Mouse (Mus musculus): ENCODE measurements around the gene Tbc1d25. TPM values are rescaled to one million over a fixed set of nuclear protein-coding genes. Genes with fewer than 3 reads are reported as not detected.

Tbc1d25 gene
- polyA plus RNA-seq (2016; fragmentation: Nextera tagmentation; extraction: Ambion mirVana), result 12.5 and 12.7 TPM in 2 replicates

DNA sequence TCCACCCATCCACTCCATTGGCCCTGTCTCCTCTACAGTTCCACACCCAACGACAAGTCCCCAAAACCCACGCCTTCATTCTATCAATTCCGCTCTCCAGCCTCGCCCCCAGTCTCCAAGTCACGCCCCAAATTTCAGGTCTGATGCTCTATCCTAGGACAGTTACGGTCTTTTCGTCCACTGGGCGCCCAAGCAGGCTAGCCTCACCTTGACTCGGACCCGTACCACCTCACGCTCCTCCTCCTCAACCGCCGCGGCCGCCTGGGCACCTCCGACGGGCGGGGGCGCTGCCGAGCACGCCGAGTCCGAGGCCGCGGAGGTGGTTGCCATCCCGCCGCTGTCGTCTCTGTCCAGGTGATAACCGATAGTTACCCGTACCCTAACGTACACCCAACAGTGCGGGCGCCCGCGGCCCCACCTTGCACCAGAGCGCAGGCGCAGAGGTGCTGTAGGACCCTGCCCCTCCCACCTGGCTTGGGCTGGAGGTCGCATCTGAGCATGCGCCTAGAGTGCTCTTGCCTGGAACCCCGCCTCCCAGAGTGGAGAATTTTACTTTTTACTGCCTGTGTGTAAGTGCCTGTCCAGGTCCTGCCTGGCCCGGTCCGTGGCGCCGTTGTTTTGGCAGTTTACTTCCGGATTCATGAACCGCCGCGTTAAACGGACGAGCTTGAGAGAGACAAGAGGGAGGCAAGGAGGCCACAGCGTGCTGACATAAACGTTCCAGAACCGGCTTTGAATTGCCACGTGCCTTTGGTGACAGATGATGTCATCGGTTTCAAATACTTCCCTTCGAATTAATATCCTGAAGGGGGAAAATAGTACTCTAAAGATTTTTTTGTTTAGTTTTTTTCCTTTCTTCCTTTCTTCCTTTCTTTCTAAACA lies at the start of gene Tbc1d25:
Gene Tbc1d25 (minus strand): TSS at position 678 of the 882 bp plus-strand sequence.
- Histone ChIP-seq H3K36me3 (peaks cover 12% of the 10 kb centered on the region), H3K9me3 (replicated peaks) (no peaks in the 10 kb centered on the region), H3K27me3 (ENCODE audit: low read depth, poor library complexity, severe bottlenecking) (no peaks in the 10 kb centered on the region), H3K4me3 (peak within 1 kb of the TSS; percentile 66), H3K27ac (peak within 1 kb of the TSS; percentile 81), H3K4me1 (peaks cover 6% of the 10 kb centered on the region; the same call in 1 of the 2 replicates)
- DNase-seq (ENCODE audit: low spot score), result peak; percentile 86
- WGBS, result 9% methylated on average over 56 of the region's 56 CpGs

DNA sequence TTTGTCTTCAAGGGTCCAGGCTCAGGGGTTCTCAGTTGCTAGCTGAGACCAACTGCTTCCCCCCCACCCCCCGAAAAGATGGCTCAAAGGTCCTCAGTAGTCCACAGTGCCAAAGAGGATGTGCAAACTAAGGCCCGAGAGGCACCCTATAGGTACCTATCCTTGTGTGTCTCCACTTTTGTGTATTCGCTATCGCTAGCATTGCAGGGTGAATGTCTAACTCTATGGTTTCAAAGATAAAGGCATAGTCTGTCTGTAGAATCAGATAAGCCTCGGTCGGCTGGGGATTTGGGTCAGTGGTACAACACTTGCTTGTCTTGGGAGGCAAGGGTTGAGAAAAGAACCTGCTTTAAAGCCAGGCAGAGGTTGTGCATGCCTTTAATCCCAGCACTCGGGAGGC lies 47.5 kb upstream of the Tbc1d25 start:
- Histone ChIP-seq H3K4me1 (no peaks in the 10 kb centered on the region), H3K27ac (no peak overlapping the region), H3K4me3 (no peak overlapping the region), H3K9me3 (replicated peaks) (no peaks in the 10 kb centered on the region), H3K27me3 (ENCODE audit: low read depth, poor library complexity, severe bottlenecking) (peaks cover 4% of the 10 kb centered on the region; the same call in 1 of the 2 replicates), H3K36me3 (no peaks in the 10 kb centered on the region)
- 95% methylated on average over 7 of the region's 7 CpGs for WGBS
- DNase-seq (ENCODE audit: low spot score), result no peak

DNA sequence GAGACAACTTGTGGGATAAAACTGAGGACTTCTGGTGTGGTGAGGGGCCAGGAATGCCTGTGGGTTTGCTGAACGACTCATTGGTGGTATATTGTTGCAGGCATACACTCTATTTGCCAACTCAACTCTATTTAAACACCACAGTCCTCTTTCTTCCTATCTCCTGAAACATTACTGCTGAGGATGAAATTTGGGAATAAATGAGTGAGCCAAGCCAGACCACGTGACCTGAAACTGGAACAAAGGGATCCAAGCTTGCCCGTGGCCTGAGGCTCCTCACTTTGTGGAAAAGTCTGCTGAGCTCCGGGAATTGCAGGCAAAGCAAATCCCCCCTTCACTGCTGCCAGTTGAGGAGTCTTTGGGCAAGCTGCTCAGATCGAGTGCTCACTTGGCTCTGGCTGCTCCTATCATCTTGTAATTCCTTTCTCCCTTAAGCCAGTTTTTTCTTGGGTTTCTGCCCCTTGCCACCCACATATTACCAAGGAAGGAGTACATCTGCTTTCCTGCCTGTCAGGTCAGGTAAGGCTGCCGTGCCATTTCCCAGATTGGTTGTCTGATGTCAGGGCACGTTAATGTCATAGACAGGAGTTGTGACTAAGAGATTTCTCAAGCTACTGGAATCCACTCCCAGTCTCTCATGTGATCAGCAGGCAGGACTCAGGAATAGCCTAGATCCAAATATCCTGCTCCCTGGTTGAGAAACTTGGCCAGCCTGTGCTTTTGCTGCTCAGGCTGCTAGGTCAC lies 46.9 kb upstream of the Tbc1d25 start:
- no peaks in the 10 kb centered on the region for H3K4me1 ChIP-seq
- H3K27ac ChIP-seq, result no peak overlapping the region
- H3K27me3 ChIP-seq (ENCODE audit: low read depth, poor library complexity, severe bottlenecking), result peaks cover 6% of the 10 kb centered on the region; the same call in 1 of the 2 replicates
- 65% methylated on average over 7 of the region's 7 CpGs for WGBS
- no peak for DNase-seq (ENCODE audit: low spot score)
- H3K9me3 ChIP-seq (replicated peaks), result no peaks in the 10 kb centered on the region
- H3K36me3 ChIP-seq, result no peaks in the 10 kb centered on the region
- H3K4me3 ChIP-seq, result no peak overlapping the region

DNA sequence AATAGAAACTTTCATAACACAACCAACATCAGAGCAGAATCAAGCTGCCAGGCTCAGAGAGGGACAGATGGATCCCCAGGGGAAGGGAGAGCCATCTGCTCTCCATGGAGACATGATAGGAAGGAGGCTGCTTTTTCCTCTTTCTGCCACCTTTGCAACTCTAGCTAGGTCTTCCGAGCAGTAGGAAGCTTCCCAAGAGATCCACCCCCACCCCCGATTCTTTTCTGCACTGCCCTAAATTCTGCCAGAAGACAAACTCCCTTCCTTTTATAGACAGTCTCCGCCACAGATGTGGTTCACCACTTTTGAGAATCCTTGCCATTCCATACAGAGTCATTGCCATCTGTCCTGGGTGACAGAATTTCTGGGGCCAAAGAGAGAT lies 46.3 kb upstream of the Tbc1d25 start:
- no peak for DNase-seq (ENCODE audit: low spot score)
- H3K27me3 ChIP-seq (ENCODE audit: low read depth, poor library complexity, severe bottlenecking), result peaks cover 7% of the 10 kb centered on the region; the same call in 1 of the 2 replicates
- H3K4me1 ChIP-seq, result no peaks in the 10 kb centered on the region
- H3K36me3 ChIP-seq, result no peaks in the 10 kb centered on the region
- H3K9me3 ChIP-seq (replicated peaks), result no peaks in the 10 kb centered on the region
- H3K27ac ChIP-seq, result no peak overlapping the region
- 83% methylated on average over 3 of the region's 3 CpGs for WGBS
- H3K4me3 ChIP-seq, result no peak overlapping the region

DNA sequence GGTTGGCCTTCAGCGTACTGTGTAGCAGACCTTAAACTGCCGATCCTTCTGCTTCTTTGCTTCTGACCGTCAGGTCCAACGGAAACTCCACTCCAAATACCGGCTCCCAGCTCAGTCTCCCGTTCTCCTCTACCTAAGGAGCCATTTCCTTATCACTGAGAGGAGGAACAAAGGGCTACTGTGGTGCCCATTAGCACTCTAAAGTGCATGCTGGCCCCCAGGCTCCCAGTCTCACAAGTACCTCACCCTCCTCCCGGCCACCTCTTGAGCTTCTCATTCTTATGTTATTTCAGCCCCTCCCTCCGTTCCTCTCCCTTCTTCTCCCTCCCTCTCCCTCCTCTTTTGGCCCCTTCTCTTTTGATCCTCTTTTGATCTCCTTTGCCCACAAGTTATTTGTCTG lies 43.7 kb upstream of the Tbc1d25 start:
- no peak overlapping the region for H3K4me3 ChIP-seq
- peaks cover 7% of the 10 kb centered on the region; the same call in 1 of the 2 replicates for H3K27me3 ChIP-seq (ENCODE audit: low read depth, poor library complexity, severe bottlenecking)
- H3K4me1 ChIP-seq, result no peaks in the 10 kb centered on the region
- H3K27ac ChIP-seq, result no peak overlapping the region
- WGBS, result 25% methylated on average over 8 of the region's 8 CpGs
- no peak for DNase-seq (ENCODE audit: low spot score)
- no peaks in the 10 kb centered on the region for H3K9me3 ChIP-seq (replicated peaks)
- no peaks in the 10 kb centered on the region for H3K36me3 ChIP-seq

DNA sequence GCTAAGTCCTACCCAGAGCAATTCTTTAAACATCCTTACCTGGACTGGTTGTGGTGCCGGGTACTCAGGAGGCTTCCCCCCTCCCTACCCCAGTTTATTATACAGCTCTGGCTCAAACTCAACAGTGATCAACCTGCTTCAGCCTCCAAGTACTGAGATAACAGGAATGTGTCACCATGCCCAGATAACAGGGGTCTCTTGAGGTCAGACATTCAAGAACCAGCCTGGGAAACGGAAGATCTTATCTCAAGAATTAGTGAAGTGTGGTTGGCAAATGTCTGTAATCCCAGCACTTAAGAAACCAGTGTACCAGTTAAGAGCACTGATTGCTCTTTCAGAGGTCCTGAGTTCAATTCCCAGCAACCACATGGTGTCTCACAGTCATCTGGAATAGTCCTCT lies 42.1 kb upstream of the Tbc1d25 start:
- Histone ChIP-seq H3K36me3 (no peaks in the 10 kb centered on the region), H3K27ac (no peak overlapping the region), H3K4me1 (no peaks in the 10 kb centered on the region), H3K4me3 (no peak overlapping the region), H3K27me3 (ENCODE audit: low read depth, poor library complexity, severe bottlenecking) (peaks cover 7% of the 10 kb centered on the region; the same call in 1 of the 2 replicates), H3K9me3 (replicated peaks) (no peaks in the 10 kb centered on the region)
- WGBS, result 45% methylated on average over 2 of the region's 2 CpGs
- no peak for DNase-seq (ENCODE audit: low spot score)

DNA sequence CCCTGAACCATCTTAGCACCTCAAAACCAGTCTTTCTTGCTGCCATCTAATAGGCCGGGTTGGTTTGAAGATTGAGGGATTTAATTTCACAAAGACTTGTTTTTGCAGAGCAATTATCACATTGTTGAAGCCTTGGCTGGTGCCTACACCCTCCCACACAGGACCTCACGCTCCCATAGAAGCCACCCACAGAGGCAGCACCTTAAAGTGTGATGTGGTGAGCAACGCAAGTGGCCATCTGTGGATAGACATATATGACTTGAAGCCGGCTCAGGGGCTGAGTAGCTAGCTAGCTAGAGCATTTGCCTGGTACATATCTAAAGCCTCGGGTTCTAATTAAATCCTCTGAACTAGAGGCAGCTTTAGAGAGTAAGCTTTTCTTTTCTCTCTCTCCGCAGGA lies 41.4 kb upstream of the Tbc1d25 start:
- H3K27me3 ChIP-seq (ENCODE audit: low read depth, poor library complexity, severe bottlenecking), result peaks cover 7% of the 10 kb centered on the region; the same call in 1 of the 2 replicates
- H3K4me1 ChIP-seq, result no peaks in the 10 kb centered on the region
- DNase-seq (ENCODE audit: low spot score), result no peak
- H3K27ac ChIP-seq, result no peak overlapping the region
- H3K4me3 ChIP-seq, result no peak overlapping the region
- H3K9me3 ChIP-seq (replicated peaks), result no peaks in the 10 kb centered on the region
- 34% methylated on average over 6 of the region's 6 CpGs for whole genome bisulfite sequencing
- no peaks in the 10 kb centered on the region for H3K36me3 ChIP-seq

DNA sequence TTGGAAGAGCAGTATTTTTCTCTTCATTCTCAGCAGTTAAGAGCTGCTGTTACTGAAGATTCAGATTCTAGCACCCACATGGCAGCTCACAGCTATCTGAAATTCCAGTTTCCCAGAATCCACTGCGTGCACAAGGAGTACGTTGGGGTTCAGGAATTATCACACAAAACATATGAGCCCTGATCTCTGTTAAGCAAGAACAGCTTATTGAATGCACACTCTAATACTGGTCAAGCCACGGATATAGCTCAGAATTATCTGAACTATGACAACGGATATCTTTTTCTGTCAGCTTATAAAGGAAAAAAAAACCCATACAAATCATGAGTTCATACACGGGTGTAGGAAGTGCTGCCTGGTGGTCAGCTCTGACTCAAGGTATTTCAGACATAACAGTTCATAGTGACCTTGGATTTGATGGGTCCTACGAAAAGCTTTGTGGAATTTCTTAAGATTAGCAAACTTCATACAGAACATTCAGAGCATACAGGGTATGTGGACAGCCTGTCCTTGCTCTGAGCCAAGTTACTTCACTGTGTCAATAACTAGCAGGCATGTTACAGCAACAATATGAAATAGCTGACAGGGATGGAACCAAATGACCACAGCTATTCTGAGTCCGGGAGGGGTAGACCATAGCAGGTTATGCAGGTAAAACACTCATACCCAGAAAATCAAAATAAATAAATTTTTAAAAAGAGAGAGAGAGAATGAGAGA lies 35.7 kb upstream of the Tbc1d25 start:
- Histone ChIP-seq H3K27me3 (ENCODE audit: low read depth, poor library complexity, severe bottlenecking) (no peaks in the 10 kb centered on the region), H3K27ac (no peak overlapping the region), H3K36me3 (no peaks in the 10 kb centered on the region), H3K4me1 (no peaks in the 10 kb centered on the region), H3K9me3 (replicated peaks) (no peaks in the 10 kb centered on the region), H3K4me3 (no peak overlapping the region)
- no peak for DNase-seq (ENCODE audit: low spot score)
- 87% methylated on average over 7 of the region's 7 CpGs for WGBS

DNA sequence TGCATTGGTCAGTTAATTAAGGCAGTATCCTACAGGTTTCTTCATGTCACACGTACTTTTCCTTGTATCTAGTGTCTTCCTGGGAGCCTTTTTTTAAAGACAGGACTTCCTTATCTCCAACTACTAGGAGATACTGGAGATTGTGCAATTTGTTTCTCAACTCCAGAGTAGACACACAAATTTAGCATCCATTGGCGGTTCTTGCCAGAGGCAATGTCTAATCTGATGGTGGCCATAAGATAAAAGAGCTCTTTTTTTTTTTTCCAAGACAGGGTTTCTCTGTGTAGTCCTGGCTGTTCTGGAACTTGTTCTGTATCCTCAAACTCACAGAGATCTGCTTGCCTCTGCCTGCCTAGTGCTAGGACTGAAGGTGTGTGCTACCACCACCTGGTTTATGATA lies 33.7 kb upstream of the Tbc1d25 start:
- H3K9me3 ChIP-seq (replicated peaks), result no peaks in the 10 kb centered on the region
- no peak for DNase-seq (ENCODE audit: low spot score)
- no peak overlapping the region for H3K4me3 ChIP-seq
- H3K27ac ChIP-seq, result no peak overlapping the region
- no peaks in the 10 kb centered on the region for H3K27me3 ChIP-seq (ENCODE audit: low read depth, poor library complexity, severe bottlenecking)
- 70% methylated on average over 2 of the region's 2 CpGs for WGBS
- 0 out of 2 replicates have a peak, but pooled peaks cover 3% of the 10 kb centered on the region for H3K4me1 ChIP-seq
- H3K36me3 ChIP-seq, result no peaks in the 10 kb centered on the region

DNA sequence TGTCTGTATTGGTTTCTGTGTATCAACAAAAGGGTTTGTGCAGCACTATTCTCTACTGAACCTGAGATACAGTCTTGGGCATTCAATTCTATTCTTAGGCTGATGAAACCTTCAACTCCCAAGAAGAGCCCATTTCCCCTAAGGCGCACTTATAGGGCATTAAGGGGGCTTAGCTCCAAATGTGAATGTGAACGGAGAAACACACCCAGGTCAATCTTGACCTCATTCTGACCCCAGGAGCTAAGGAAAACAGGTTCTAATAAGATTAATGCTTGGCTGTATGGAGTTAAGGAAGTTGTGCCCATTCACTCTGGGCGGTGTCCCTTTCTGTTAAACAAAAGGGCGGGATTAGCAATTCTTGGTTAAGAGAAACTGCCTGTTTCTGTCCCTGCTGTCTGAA lies 31.2 kb upstream of the Tbc1d25 start:
- Histone ChIP-seq H3K4me3 (no peak overlapping the region), H3K36me3 (no peaks in the 10 kb centered on the region), H3K9me3 (replicated peaks) (no peaks in the 10 kb centered on the region), H3K27me3 (ENCODE audit: low read depth, poor library complexity, severe bottlenecking) (no peaks in the 10 kb centered on the region), H3K4me1 (0 out of 2 replicates have a peak, but pooled peaks cover 3% of the 10 kb centered on the region), H3K27ac (no peak overlapping the region)
- 28% methylated on average over 4 of the region's 4 CpGs for WGBS
- DNase-seq (ENCODE audit: low spot score), result no peak

DNA sequence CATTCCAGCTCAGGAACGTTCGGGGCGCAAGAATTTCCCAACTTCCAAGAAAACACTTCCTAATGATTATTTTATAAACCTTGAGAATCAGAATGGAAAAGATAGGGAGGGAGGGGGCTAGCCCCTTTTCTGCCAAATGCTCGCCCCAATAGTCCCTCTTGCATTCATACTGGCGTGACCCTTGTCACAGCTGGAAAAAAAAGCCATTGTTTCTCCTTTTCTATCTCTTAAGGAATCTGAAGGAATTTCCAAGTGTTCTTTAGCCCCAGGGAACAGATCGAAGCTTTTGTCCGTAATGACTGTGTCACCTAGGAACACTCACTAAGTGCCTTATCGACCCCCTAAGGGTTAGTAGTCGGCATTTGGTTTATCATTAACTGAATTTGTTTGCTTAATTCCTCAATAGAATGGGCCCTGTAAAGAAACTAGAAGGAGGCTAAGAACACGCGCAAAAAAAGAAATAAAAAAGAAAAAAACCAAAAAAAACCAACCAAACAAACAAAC lies 30.8 kb upstream of the Tbc1d25 start:
- Histone ChIP-seq H3K4me1 (0 out of 2 replicates have a peak, but pooled peaks cover 3% of the 10 kb centered on the region), H3K9me3 (replicated peaks) (no peaks in the 10 kb centered on the region), H3K4me3 (peak overlapping the region; percentile 55), H3K36me3 (no peaks in the 10 kb centered on the region), H3K27ac (peak overlapping the region; percentile 70), H3K27me3 (ENCODE audit: low read depth, poor library complexity, severe bottlenecking) (no peaks in the 10 kb centered on the region)
- DNase-seq (ENCODE audit: low spot score), result no peak
- WGBS, result 10% methylated on average over 11 of the region's 11 CpGs

DNA sequence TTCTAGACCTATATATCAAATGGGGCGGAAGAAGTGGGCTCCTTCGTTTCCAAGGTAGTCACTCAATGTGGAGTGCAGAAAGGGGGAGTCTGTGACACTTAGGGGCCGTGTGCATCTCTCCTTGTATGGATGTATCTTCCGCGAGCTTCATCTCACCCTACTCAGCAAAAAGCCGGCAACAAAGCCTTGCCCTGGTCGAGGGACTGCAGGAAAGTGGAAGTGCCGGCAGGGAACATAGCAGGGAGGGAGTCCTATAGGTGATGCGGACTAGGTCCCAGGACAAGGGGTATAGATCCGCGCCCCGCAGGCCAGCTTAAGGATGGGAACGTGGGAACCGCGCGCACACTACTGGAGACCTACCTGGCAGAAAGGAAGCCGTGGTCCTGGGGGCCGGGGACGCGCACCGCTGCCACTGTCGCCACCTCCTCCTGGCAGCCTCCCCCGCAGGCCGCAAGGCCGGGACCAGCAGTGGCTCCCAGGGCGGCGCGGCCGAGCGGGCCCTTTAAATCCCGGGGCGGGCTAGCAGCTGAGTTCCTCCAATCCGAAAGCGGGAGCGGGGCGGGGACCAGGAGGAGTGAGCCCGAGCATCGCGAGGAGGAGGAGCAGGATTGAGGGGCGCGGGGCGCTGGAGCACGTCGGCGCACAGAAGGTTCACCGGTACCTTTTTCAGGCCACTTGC lies 30.2 kb upstream of the Tbc1d25 start, which contains the start of gene Porcn:
Gene Porcn (minus strand): TSS at position 511 of the 679 bp plus-strand sequence.
- WGBS, result 2% methylated on average over 41 of the region's 46 CpGs
- H3K27me3 ChIP-seq (ENCODE audit: low read depth, poor library complexity, severe bottlenecking), result no peaks in the 10 kb centered on the region

More for the DNA sequence above, 30.2 kb upstream of the Tbc1d25 start, which contains the start of gene Porcn:
- peak; percentile 83 for DNase-seq (ENCODE audit: low spot score)
- Histone ChIP-seq H3K36me3 (no peaks in the 10 kb centered on the region), H3K4me1 (0 out of 2 replicates have a peak, but pooled peaks cover 3% of the 10 kb centered on the region), H3K9me3 (replicated peaks) (no peaks in the 10 kb centered on the region), H3K4me3 (peak within 1 kb of the TSS; percentile 55), H3K27ac (peak within 1 kb of the TSS; percentile 70)
